Mouse (Mus musculus) hindbrain, embryonic 15.5 days (tissue): ENCODE measurements around the gene Glb1. TPM values are rescaled to one million over a fixed set of nuclear protein-coding genes. Genes with fewer than 3 reads are reported as not detected.
"Not testable (repeated sequence)": the region's sequence is repeated elsewhere in the genome, so short reads cannot be mapped to it uniquely, and the experiment has no call there.

Experiments
- ATAC-seq: fragments of 200-750 bp; cut with Nextera tagmentation; 2 replicates; pipeline ENCODE4 v1.8.0; 2017; ENCODE audit warnings: low read depth, moderate number of reproducible peaks, moderate TSS enrichment; ENCODE audit not compliant: low FRiP score
- H3K27ac ChIP-seq: fragments of 300-500 bp; sonication (generic); replicated peaks from 2 replicates; pipeline ENCODE4 v1.5.1; 2015; ENCODE audit warnings: mild to moderate bottlenecking, inconsistent platforms
- H3K27me3 ChIP-seq: fragments of 300-500 bp; sonication (generic); 2 replicates; pipeline ENCODE4 v1.6.1; 2015; ENCODE audit warnings: control low read depth, inconsistent platforms
- H3K36me3 ChIP-seq: fragments of 300-500 bp; sonication (generic); 2 replicates; pipeline ENCODE4 v1.6.1; 2015; ENCODE audit warnings: control low read depth, inconsistent platforms
- H3K4me1 ChIP-seq: fragments of 300-500 bp; sonication (generic); replicated peaks from 2 replicates; pipeline ENCODE4 v1.6.1; 2015; ENCODE audit warnings: control low read depth, inconsistent platforms
- H3K4me2 ChIP-seq: fragments of 300-500 bp; sonication (generic); 2 replicates; pipeline ENCODE4 v1.6.1; 2015; ENCODE audit warnings: moderate library complexity, mild to moderate bottlenecking, inconsistent platforms
- H3K4me3 ChIP-seq: fragments of 300-500 bp; sonication (generic); 2 replicates; pipeline ENCODE4 v1.5.1; 2015; ENCODE audit warnings: mild to moderate bottlenecking, inconsistent platforms
- H3K9ac ChIP-seq: fragments of 300-500 bp; sonication (generic); 2 replicates; pipeline ENCODE4 v1.6.1; 2015; ENCODE audit warnings: inconsistent platforms
- H3K9me3 ChIP-seq: fragments of 300-500 bp; sonication (generic); 2 replicates; pipeline ENCODE4 v1.6.1; 2016; ENCODE audit warnings: control low read depth, inconsistent platforms
- WGBS: fragments of 180-500 bp; shearing (Covaris S2); methylation state at CpG from one replicate; pipeline ENCODE4 v1.1.7; 2015; 5-methylcytosine and 5-hydroxymethylcytosine counted together
- polyA plus RNA-seq: library from polyadenylated mRNA; unstranded; fragments of >200 nt; fragmentation: Nextera tagmentation; extraction: Ambion mirVana; gene quantifications from 2 replicates; pipeline ENCODE4 v1.2.1, GENCODE M21; 2015

Glb1 gene
- polyA plus RNA-seq, 1 experiment from 2014 or later = 32.2 TPM

DNA sequence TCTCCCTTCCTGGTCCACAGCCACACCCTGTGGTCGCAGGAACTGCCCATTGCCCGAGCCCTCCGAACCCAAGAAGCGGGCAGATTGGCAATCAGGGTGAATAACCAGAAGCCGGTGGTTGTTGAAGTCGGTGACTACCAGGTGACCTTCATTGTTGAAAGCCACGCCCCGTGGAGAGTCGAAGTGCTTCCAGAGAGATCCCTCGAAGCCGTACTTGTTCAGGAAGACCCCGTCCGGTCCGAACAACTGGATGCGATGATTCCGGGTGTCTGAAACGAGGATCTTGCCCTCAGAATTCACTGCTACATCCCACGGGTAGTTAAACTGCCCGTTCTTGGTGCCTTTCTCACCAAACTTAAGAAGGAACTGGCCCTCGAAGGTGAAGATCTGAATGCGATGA lies 112.0 kb downstream of the Glb1 start:
- peaks cover 12% of the 10 kb centered on the region for H3K9me3 ChIP-seq
- H3K4me1 ChIP-seq = no peaks in the 10 kb centered on the region
- no peak overlapping the region for H3K4me3 ChIP-seq
- WGBS = 94% methylated on average over 21 of the region's 21 CpGs
- H3K9ac ChIP-seq = no peak overlapping the region
- H3K27me3 ChIP-seq = no peaks in the 10 kb centered on the region
- H3K4me2 ChIP-seq = no peak overlapping the region
- no peak for ATAC-seq
- no peak overlapping the region for H3K27ac ChIP-seq
- peaks cover 16% of the 10 kb centered on the region for H3K36me3 ChIP-seq

DNA sequence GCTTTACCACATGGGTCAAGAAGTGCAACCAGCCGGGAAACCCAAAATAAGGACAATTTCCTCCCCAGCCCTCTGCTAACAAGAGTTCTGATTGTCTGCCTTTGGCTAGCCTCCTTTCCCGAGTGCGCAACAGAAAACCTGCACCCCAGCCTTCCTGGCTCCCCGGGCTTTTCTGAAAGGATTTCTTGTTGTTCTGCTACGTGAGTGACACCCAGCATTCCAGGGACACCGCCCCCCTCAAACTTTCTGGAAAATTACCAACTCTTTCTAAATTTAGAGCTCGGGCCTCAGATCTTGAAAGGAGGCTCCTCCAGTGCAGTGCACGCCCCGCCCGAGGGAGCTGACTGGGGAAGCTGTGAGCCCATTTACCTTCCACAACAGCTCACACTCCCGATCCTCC lies 114.5 kb downstream of the Glb1 start, which contains the start of gene C130032M10Rik:
C130032M10Rik (plus strand) TSS at position 334 of the 400 bp plus-strand sequence.
- H3K4me3 ChIP-seq = no peak within 1 kb of the TSS
- H3K27ac ChIP-seq = no peak within 1 kb of the TSS
- H3K9me3 ChIP-seq = peaks cover 12% of the 10 kb centered on the region
- no peaks in the 10 kb centered on the region for H3K27me3 ChIP-seq
- peaks cover 16% of the 10 kb centered on the region for H3K36me3 ChIP-seq
- WGBS = 79% methylated on average over 11 of the region's 11 CpGs
- H3K4me1 ChIP-seq = no peaks in the 10 kb centered on the region
- no peak within 1 kb of the TSS for H3K9ac ChIP-seq
- no peak within 1 kb of the TSS for H3K4me2 ChIP-seq
- no peak for ATAC-seq

DNA sequence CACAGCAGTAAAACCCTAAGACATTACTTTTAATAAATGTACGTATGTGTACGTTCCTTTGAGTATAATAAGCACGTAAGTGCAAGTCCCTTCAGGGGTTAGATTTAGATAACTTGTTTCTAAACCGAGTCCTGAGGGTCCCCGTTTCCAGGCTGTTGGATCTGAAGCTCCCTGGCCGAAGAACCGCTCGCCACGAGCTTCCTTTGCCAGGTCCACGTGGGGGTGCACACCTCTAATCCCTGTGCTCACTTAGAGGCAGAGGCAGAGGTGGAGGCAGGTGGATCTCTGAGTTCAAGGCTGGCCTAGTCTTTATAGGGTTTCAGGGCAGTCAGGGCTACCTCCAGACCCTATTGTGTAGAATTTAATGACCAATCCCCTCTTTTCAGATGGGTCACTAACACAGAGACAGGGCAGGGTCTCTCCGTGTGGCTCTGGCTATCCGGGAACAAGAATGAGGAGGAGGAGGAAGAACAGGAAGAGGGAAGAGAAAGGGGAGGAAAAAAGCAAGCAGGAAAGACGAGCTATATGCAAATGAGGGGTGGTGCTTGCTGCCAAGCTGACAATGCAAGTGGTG lies 117.1 kb downstream of the Glb1 start:
- Histone ChIP-seq H3K4me1 (no peaks in the 10 kb centered on the region), H3K9me3 (peaks cover 11% of the 10 kb centered on the region), H3K9ac (no peak overlapping the region), H3K36me3 (peaks cover 10% of the 10 kb centered on the region), H3K4me3 (no peak overlapping the region), H3K27ac (no peak overlapping the region), H3K27me3 (no peaks in the 10 kb centered on the region), H3K4me2 (no peak overlapping the region)
- ATAC-seq = no peak
- WGBS = 83% methylated on average over 13 of the region's 13 CpGs

DNA sequence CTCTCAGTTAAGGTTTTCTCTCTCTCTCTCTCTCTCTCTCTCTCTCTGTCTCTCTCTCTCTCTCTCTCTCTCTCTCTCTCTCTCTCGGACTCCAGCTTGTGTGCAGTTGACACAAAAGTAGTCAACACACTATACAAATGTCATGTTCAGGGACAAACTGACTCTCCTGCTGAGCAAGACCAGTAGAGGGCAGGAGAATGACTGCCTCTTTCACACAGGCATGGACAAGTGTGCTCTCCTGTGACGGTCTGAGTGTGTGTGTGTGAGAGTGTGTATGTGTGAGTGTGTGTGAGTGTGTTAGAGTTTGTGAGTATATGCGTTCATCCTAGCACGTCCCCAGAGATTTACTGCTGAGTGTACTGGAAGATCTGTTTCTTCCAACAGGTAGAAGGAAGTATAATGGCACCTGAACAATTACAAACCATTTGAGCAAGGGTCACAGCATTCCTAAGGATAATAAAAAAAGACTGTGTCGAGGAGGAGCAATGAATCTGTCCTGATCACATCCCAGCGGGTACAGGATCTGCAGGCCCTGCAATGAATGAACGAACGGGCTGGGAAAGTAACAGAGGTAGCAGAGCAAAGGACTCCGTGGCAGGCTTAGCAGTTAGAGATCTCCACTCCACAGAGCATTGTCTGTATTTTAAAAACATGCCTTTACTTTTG lies 118.1 kb downstream of the Glb1 start:
- WGBS = 68% methylated on average over 9 of the region's 9 CpGs
- no peak overlapping the region for H3K4me3 ChIP-seq
- no peak for ATAC-seq
- no peak overlapping the region for H3K4me2 ChIP-seq
- H3K36me3 ChIP-seq = peaks cover under 1% of the 10 kb centered on the region; the same call in 1 of the 2 replicates
- 0 out of 2 replicates have a peak, but pooled peaks cover 2% of the 10 kb centered on the region for H3K9me3 ChIP-seq
- H3K4me1 ChIP-seq = no peaks in the 10 kb centered on the region
- H3K27ac ChIP-seq = no peak overlapping the region
- no peaks in the 10 kb centered on the region for H3K27me3 ChIP-seq
- no peak overlapping the region for H3K9ac ChIP-seq

DNA sequence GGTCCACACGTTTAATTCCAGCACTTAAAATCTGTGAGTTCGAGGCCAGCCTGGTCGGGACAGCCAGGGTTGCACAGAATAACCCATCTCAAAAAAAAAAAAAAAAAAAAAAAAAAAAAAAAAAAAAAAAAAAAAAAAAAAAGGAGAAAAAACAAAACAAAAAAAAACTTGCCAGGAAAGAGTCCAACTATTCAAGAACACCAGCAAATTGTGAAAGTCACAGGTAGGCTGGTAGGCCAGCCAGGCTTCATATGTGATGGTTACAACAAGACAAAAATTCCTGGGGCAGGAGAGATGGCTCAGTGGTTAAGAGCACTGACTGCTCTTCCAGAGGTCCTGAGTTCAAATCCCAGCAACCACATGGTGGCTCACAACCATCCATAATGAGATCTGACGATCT lies 119.7 kb downstream of the Glb1 start:
- H3K9me3 ChIP-seq, H3K4me2 ChIP-seq, H3K9ac ChIP-seq, ATAC-seq, H3K36me3 ChIP-seq, H3K4me3 ChIP-seq, H3K27me3 ChIP-seq, H3K27ac ChIP-seq, H3K4me1 ChIP-seq: not testable (repeated sequence)
- WGBS = 81% methylated on average over 4 of the region's 4 CpGs

DNA sequence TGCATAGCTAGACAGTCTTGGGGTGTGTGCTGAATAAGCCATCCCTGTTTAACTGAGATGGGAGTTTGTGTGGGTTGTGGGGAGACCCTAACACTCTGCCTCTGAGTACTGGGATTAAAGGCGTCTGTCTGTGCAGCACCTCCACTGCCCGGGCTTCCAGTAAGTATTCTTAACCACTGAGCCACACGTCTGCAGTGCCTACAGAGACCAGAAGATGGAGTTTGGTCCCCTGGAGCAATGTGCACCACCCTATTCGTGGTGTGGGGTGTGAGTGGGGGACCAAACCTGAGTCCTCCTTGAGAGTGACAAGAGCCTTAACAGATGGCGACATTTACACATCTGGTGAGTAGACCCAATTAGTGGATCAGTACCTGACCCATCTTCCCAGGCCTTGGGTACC lies 121.2 kb downstream of the Glb1 start:
- no peak overlapping the region for H3K9ac ChIP-seq
- H3K27ac ChIP-seq = no peak overlapping the region
- WGBS = 63% methylated on average over 5 of the region's 5 CpGs
- no peak overlapping the region for H3K4me2 ChIP-seq
- H3K4me1 ChIP-seq = peaks cover 14% of the 10 kb centered on the region
- no peak overlapping the region for H3K4me3 ChIP-seq
- no peaks in the 10 kb centered on the region for H3K36me3 ChIP-seq
- no peaks in the 10 kb centered on the region for H3K9me3 ChIP-seq
- no peaks in the 10 kb centered on the region for H3K27me3 ChIP-seq
- ATAC-seq = no peak

DNA sequence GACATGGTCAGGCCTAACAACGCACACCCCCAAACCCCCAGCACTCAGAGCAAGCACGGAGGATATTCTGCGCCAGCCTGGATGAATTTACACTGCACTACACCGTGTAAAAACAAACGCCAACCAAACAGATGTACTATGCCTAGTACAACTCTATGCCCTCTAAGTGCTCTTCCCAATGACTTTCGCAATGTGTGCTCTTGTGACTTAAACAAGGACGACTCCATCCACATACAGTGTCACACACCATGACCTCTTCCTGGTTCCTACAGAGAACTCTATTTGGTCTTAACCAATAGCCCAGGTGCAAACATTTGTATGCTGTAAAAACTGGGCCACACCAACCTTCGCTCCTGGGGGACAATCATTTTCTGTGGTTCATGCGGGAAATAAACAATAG lies 121.6 kb downstream of the Glb1 start:
- H3K9me3 ChIP-seq = no peaks in the 10 kb centered on the region
- ATAC-seq = no peak
- no peak overlapping the region for H3K4me3 ChIP-seq
- H3K4me1 ChIP-seq = peaks cover 16% of the 10 kb centered on the region
- no peak overlapping the region for H3K4me2 ChIP-seq
- H3K27ac ChIP-seq = no peak overlapping the region
- no peak overlapping the region for H3K9ac ChIP-seq
- 91% methylated on average over 9 of the region's 9 CpGs for WGBS
- H3K27me3 ChIP-seq = no peaks in the 10 kb centered on the region
- no peaks in the 10 kb centered on the region for H3K36me3 ChIP-seq

Other genes starting within 250 kb of the Glb1 start
- gene Bcl2a1c, start 70.9 kb upstream of the Glb1 start, polyA plus RNA-seq = not detected in 2 replicates
- gene Crtap, start 10.4 kb upstream of the Glb1 start, polyA plus RNA-seq = 31.3 and 32.0 TPM in 2 replicates
- 10.1 and 10.6 TPM in 2 replicates for gene Tmppe, start within 50 bp of the Glb1 start, polyA plus RNA-seq
- not detected in 2 replicates for gene Ccr4, start 103.8 kb downstream of the Glb1 start, polyA plus RNA-seq
- gene C130032M10Rik, start 114.6 kb downstream of the Glb1 start, polyA plus RNA-seq = not detected in 2 replicates
- 0.26 and 0.32 TPM in 2 replicates for gene Trim71, start 163.3 kb downstream of the Glb1 start, polyA plus RNA-seq
- 50.2 and 53.2 TPM in 2 replicates for gene Cnot10, start 239.1 kb downstream of the Glb1 start, polyA plus RNA-seq